Mouse (Mus musculus): ENCODE measurements around the gene Ifnar1. TPM values are rescaled to one million over a fixed set of nuclear protein-coding genes. Genes with fewer than 3 reads are reported as not detected.
"Not testable (repeated sequence)": the region's sequence is repeated elsewhere in the genome, so short reads cannot be mapped to it uniquely, and the experiment has no call there.

The Ifnar1 gene
- polyA plus RNA-seq (2016; fragmentation: Nextera tagmentation; extraction: Ambion mirVana), result 43.2 and 43.9 TPM in 2 replicates

- WGBS, result under 1% methylated on average over 64 of the region's 68 CpGs
- H3K27me3 ChIP-seq (ENCODE audit: insufficient read depth, poor library complexity, severe bottlenecking), result no peaks in the 10 kb centered on the region
- H3K4me1 ChIP-seq, result peaks cover 8% of the 10 kb centered on the region
- DNase-seq (ENCODE audit: low spot score), result peak; percentile 100
- no peaks in the 10 kb centered on the region; the same call in 1 of the 2 replicates for H3K9me3 ChIP-seq
- H3K27ac ChIP-seq, result peak within 1 kb of the TSS; percentile 95
- H3K4me3 ChIP-seq, result peak within 1 kb of the TSS; percentile 84
- H3K36me3 ChIP-seq, result peaks cover 18% of the 10 kb centered on the region
Observed at GRCm38 (mm10) chr16:91484808-91485700, at the start of gene Ifnar1. TSS of gene Ifnar1 (plus strand) at chr16:91485238.

- no peak overlapping the region for H3K4me3 ChIP-seq
- no peaks in the 10 kb centered on the region for H3K36me3 ChIP-seq
- H3K27ac ChIP-seq, result no peak overlapping the region
- no peaks in the 10 kb centered on the region for H3K9me3 ChIP-seq
- H3K4me1 ChIP-seq, result peaks cover 14% of the 10 kb centered on the region
- H3K27me3 ChIP-seq (ENCODE audit: insufficient read depth, poor library complexity, severe bottlenecking), result no peaks in the 10 kb centered on the region
- no peak for DNase-seq (ENCODE audit: low spot score)
- 70% methylated on average over 3 of the region's 3 CpGs for WGBS
Observed at GRCm38 (mm10) chr16:91438081-91438480, 47.0 kb upstream of the Ifnar1 start.

GRCm38 (mm10) chr16:91438599-91438998 is 46.4 kb upstream of the Ifnar1 start:
- H3K27ac ChIP-seq; H3K4me1 ChIP-seq; H3K27me3 ChIP-seq (ENCODE audit: insufficient read depth, poor library complexity, severe bottlenecking); H3K36me3 ChIP-seq; H3K4me3 ChIP-seq; H3K9me3 ChIP-seq: not testable (repeated sequence)
- WGBS, result 87% methylated on average over 1 of the region's 1 CpGs
- peak; percentile 85 for DNase-seq (ENCODE audit: low spot score)

- Histone ChIP-seq H3K4me3 (no peak overlapping the region), H3K27ac (peak overlapping the region; percentile 42; the same call in 1 of the 2 replicates), H3K9me3 (no peaks in the 10 kb centered on the region), H3K27me3 (ENCODE audit: insufficient read depth, poor library complexity, severe bottlenecking) (no peaks in the 10 kb centered on the region), H3K4me1 (peaks cover 2% of the 10 kb centered on the region; the same call in 1 of the 2 replicates), H3K36me3 (no peaks in the 10 kb centered on the region)
- DNase-seq (ENCODE audit: low spot score), result peak; percentile 92
- 44% methylated on average over 7 of the region's 7 CpGs for WGBS
Observed at GRCm38 (mm10) chr16:91441366-91441765, 43.7 kb upstream of the Ifnar1 start.

- H3K27ac ChIP-seq, result peak overlapping the region; percentile 42; the same call in 1 of the 2 replicates
- WGBS, result 55% methylated on average over 7 of the region's 7 CpGs
- peak; percentile 94 for DNase-seq (ENCODE audit: low spot score)
Observed at GRCm38 (mm10) chr16:91441811-91442240, 43.2 kb upstream of the Ifnar1 start.

GRCm38 (mm10) chr16:91442446-91442845 is 42.6 kb upstream of the Ifnar1 start:
- H3K4me1 ChIP-seq, result peaks cover 8% of the 10 kb centered on the region
- no peaks in the 10 kb centered on the region for H3K9me3 ChIP-seq
- peak overlapping the region; percentile 69 for H3K27ac ChIP-seq
- no peaks in the 10 kb centered on the region for H3K27me3 ChIP-seq (ENCODE audit: insufficient read depth, poor library complexity, severe bottlenecking)
- H3K36me3 ChIP-seq, result no peaks in the 10 kb centered on the region
- no peak overlapping the region for H3K4me3 ChIP-seq
- WGBS, result 63% methylated on average over 4 of the region's 4 CpGs
- DNase-seq (ENCODE audit: low spot score), result peak; percentile 81

More at GRCm38 (mm10) chr16:91441811-91442240, 43.2 kb upstream of the Ifnar1 start:
- H3K36me3 ChIP-seq, result no peaks in the 10 kb centered on the region
- no peaks in the 10 kb centered on the region for H3K9me3 ChIP-seq
- no peak overlapping the region for H3K4me3 ChIP-seq
- peaks cover 2% of the 10 kb centered on the region; the same call in 1 of the 2 replicates for H3K4me1 ChIP-seq
- no peaks in the 10 kb centered on the region for H3K27me3 ChIP-seq (ENCODE audit: insufficient read depth, poor library complexity, severe bottlenecking)

- Histone ChIP-seq H3K4me1 (peaks cover 9% of the 10 kb centered on the region), H3K4me3 (no peak overlapping the region), H3K36me3 (no peaks in the 10 kb centered on the region), H3K27me3 (ENCODE audit: insufficient read depth, poor library complexity, severe bottlenecking) (no peaks in the 10 kb centered on the region), H3K27ac (peak overlapping the region; percentile 69; the same call in 1 of the 2 replicates), H3K9me3 (no peaks in the 10 kb centered on the region)
- WGBS, result 81% methylated on average over 8 of the region's 8 CpGs
- DNase-seq (ENCODE audit: low spot score), result no peak
Observed at GRCm38 (mm10) chr16:91443211-91443611, 41.8 kb upstream of the Ifnar1 start.

- Histone ChIP-seq H3K9me3 (no peaks in the 10 kb centered on the region), H3K36me3 (no peaks in the 10 kb centered on the region), H3K27ac (no peak overlapping the region), H3K27me3 (ENCODE audit: insufficient read depth, poor library complexity, severe bottlenecking) (no peaks in the 10 kb centered on the region), H3K4me3 (no peak overlapping the region), H3K4me1 (peaks cover 9% of the 10 kb centered on the region)
- no peak for DNase-seq (ENCODE audit: low spot score)
- WGBS, result 88% methylated on average over 4 of the region's 4 CpGs
Observed at GRCm38 (mm10) chr16:91444847-91445246, 40.2 kb upstream of the Ifnar1 start.

- Histone ChIP-seq H3K36me3 (no peaks in the 10 kb centered on the region), H3K27me3 (ENCODE audit: insufficient read depth, poor library complexity, severe bottlenecking) (no peaks in the 10 kb centered on the region), H3K4me3 (no peak overlapping the region), H3K9me3 (no peaks in the 10 kb centered on the region), H3K4me1 (peaks cover 9% of the 10 kb centered on the region), H3K27ac (no peak overlapping the region)
- WGBS, result 70% methylated on average over 5 of the region's 5 CpGs
- DNase-seq (ENCODE audit: low spot score), result no peak
Observed at GRCm38 (mm10) chr16:91445566-91445965, 39.5 kb upstream of the Ifnar1 start.

- Histone ChIP-seq H3K27me3 (ENCODE audit: insufficient read depth, poor library complexity, severe bottlenecking) (no peaks in the 10 kb centered on the region), H3K4me3 (no peak overlapping the region), H3K4me1 (peaks cover 10% of the 10 kb centered on the region), H3K9me3 (no peaks in the 10 kb centered on the region), H3K27ac (peak overlapping the region; percentile 76), H3K36me3 (no peaks in the 10 kb centered on the region)
- WGBS, result 75% methylated on average over 8 of the region's 8 CpGs
- no peak for DNase-seq (ENCODE audit: low spot score)
Observed at GRCm38 (mm10) chr16:91446778-91447511, 38.1 kb upstream of the Ifnar1 start.

- H3K27ac ChIP-seq, result peak overlapping the region; percentile 76; the same call in 1 of the 2 replicates
- WGBS, result 81% methylated on average over 6 of the region's 6 CpGs
Observed at GRCm38 (mm10) chr16:91447512-91447900, 37.5 kb upstream of the Ifnar1 start.

GRCm38 (mm10) chr16:91448088-91448487 is 37.0 kb upstream of the Ifnar1 start:
- H3K27me3 ChIP-seq (ENCODE audit: insufficient read depth, poor library complexity, severe bottlenecking), result no peaks in the 10 kb centered on the region
- H3K4me3 ChIP-seq, result no peak overlapping the region
- no peak overlapping the region for H3K27ac ChIP-seq
- H3K4me1 ChIP-seq, result peaks cover 13% of the 10 kb centered on the region
- DNase-seq (ENCODE audit: low spot score), result no peak
- 86% methylated on average over 5 of the region's 5 CpGs for WGBS
- H3K36me3 ChIP-seq, result no peaks in the 10 kb centered on the region
- H3K9me3 ChIP-seq, result no peaks in the 10 kb centered on the region

More at GRCm38 (mm10) chr16:91447512-91447900, 37.5 kb upstream of the Ifnar1 start:
- Histone ChIP-seq H3K36me3 (no peaks in the 10 kb centered on the region), H3K27me3 (ENCODE audit: insufficient read depth, poor library complexity, severe bottlenecking) (no peaks in the 10 kb centered on the region), H3K4me3 (no peak overlapping the region), H3K9me3 (no peaks in the 10 kb centered on the region), H3K4me1 (peaks cover 16% of the 10 kb centered on the region)
- no peak for DNase-seq (ENCODE audit: low spot score)

- H3K36me3 ChIP-seq, result no peaks in the 10 kb centered on the region
- no peaks in the 10 kb centered on the region for H3K9me3 ChIP-seq
- H3K27ac ChIP-seq, result no peak overlapping the region
- H3K4me3 ChIP-seq, result no peak overlapping the region
- peaks cover 13% of the 10 kb centered on the region for H3K4me1 ChIP-seq
- H3K27me3 ChIP-seq (ENCODE audit: insufficient read depth, poor library complexity, severe bottlenecking), result no peaks in the 10 kb centered on the region
- no peak for DNase-seq (ENCODE audit: low spot score)
- 70% methylated on average over 7 of the region's 7 CpGs for WGBS
Observed at GRCm38 (mm10) chr16:91448895-91449294, 36.1 kb upstream of the Ifnar1 start.
